Mouse (Mus musculus) adrenal gland, postnatal 14 days (tissue): ENCODE measurements around the gene Rnf157. TPM values are rescaled to one million over a fixed set of nuclear protein-coding genes. Genes with fewer than 3 reads are reported as not detected.
"Not testable (repeated sequence)": the region's sequence is repeated elsewhere in the genome, so short reads cannot be mapped to it uniquely, and the experiment has no call there.

Source experiments
- DNase-seq: peaks from one replicate; pipeline ENCODE4 v3.0.0; 2021; ENCODE audit warnings: mixed read lengths
- total RNA-seq: library from RNA; stranded (reverse); gene quantifications from 2 replicates; pipeline ENCODE4 v1.2.3, GENCODE M21; 2021

Rnf157 gene
- total RNA-seq, 1 experiment from 2014 or later: 8.6 TPM

DNA sequence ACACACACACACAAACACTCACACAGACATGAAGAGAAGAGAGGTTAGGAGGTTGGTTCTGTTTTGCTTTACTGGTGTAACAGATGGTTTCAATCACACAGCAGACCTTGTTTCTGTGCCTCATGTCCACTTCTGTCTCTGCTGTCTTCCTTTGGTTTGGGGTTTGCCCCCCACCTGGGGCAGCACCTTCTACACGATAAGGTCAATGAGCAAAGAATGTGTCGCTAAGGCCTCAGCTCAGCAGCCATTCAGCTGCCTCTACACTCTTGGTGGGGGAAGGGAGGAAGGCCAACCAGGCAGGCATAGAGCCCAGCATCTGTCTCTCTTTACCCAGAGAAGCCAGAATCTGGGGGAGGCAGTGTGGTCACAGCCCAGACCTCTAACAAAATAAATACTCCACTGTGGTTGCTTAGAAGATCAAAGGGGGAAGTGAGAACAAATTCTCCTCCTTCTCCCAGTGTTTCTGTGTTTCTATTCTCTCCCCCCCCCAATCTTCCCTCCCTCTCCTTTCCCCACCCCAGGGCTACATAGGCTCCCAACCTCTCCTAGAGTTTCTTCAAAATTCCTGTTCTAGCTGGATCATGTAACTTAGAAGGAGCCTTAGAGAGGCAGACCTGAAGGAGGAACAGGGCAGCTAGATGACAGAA, 5.5 kb upstream of the Rnf157 start:
- DNase-seq: peak; percentile 40

- DNase-seq: no peak
Observed at GRCm38 (mm10) chr11:116417054-116417453, 4.2 kb upstream of the Rnf157 start.

DNA sequence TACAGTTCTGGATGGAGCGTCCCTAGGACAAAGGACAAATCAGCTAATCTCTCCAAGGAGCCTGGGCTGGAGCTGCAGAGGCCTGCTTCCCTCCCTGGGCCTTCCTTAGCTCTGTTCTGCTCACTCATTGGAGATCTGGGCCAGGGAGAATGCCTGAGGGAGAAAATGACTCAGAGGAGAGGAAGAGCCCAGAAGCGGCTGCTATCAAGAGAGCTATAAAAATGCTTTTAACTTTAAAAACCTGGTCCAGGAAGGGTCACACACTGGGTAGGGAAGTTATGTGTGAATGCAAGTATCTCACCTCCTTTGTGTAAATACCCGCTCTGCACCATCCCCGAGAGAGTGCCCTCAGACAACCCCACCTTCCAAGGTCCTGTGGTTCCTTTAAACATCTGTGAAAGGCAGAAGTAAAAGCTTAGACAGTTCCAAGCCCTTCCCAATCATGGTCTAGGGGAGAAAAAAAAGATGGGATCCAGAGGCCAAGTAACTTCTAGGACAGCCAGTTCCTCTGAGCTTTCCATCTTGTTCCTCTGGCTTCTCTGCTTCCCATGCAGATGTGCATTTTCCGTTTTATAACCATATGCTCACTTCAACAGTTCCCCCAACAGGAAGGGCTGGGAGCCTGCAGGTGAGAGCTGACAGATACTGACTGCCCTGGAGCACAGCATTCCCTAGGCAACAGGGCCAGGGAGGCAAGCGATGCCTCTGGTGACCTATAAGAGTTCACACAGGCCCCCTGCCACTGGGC, 3.5 kb upstream of the Rnf157 start:
- DNase-seq: no peak

DNA sequence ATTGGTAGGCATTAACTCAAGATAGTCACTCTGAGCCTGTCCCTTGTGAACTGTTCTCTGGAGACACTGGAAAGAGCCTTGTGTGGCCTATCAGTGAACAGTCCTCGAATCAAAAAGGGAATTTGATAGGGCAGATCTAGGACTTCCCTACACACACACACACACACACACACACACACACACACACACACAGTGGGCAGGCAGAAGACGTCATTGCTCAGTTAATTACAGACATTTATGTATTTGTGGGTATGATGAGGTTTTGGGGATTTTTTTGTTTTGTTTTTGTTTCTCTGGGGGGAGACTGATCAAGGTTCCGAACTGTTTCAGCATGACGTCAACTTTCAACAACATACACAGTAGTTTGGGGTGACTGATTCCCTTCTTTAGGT, 795 bp upstream of the Rnf157 start:
- no peak for DNase-seq

DNA sequence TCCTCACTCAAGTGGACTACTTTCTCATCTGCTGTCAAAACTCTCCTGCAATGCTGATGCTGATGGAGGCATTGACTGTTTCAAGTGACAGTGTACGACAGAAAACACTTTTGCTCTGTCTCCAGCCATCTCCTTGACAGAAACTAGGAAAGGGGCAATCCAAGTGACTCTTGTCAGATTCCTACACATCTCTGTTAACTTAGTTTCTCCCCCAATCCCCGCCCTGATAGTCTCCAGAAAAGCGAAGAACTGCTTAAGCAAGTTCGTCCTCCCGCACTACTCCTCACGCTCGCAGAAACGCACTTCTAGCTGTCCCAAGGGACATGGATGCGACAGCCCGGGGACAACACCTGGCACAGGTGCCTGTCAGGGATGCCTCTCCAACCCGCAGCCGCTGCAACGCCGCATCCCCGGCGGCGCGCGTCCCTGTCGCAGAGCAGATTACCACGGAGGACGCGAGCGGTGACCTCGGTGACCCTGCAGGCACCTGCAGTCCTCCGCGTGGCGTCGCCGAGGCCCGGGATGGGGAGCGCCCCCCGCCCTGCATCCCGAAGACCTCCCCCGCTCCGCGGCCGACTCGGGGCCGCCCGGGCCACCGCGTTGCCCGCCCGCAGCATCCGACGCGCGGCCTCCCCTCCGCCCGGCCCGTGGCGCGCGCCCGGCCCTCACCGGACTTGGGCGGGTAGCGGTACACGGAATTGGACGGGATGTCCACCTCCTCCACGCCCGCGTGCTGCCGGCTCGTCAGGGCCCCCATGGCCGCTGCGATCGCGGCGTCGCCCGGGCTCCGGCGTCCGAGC, 604 bp downstream of the Rnf157 start:
- peak; percentile 40 for DNase-seq

- no peak for DNase-seq
Observed at GRCm38 (mm10) chr11:116411582-116411981, 1.2 kb downstream of the Rnf157 start.

- DNase-seq: not testable (repeated sequence)
Observed at GRCm38 (mm10) chr11:116410415-116410814, 2.4 kb downstream of the Rnf157 start.

DNA sequence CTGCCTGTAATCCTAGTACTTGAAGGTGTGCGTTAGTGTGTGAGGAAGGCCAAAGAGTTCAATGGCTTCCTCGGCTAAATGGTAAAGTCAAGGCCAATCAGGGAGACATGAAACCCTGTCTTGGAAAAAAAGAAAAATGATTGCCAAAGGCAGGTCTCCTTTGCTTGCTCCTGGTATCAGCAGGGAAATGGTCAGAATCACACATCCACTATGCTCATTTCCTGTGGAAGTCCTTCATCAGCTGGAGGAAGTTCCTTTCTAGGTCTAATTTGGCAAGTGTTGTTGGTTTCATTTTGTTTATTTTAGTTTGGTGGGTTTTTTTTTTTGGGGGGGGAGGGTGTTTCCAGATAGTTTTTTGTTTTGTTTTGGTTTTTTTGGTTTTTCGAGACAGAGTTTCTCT, 3.8 kb downstream of the Rnf157 start:
- DNase-seq: no peak

DNA sequence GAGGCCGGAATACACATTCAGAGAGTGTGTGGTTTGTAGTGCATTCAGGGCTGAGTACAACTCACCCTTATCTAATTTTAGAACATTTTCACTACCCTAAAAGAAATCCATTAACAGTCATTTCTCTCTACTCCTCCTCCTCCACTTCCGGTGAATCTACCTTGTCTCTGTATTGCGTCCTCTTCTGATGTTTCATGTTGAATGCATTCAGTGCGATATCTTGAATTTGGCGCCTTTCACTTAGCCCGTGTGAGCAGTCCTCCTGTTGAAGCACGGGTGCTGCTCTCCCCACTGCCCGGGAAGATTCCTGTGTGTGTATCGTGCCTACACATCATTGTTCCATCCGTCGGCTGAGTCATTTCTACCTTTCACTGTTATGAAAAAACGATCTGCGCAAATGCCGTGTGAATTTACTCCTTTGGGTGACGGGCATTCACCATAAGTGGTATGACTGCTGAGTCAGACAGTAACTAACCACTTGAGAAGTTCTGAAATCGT, 6.6 kb downstream of the Rnf157 start:
- DNase-seq: no peak

GRCm38 (mm10) chr11:116405601-116406000, 7.2 kb downstream of the Rnf157 start:
- no peak for DNase-seq

DNA sequence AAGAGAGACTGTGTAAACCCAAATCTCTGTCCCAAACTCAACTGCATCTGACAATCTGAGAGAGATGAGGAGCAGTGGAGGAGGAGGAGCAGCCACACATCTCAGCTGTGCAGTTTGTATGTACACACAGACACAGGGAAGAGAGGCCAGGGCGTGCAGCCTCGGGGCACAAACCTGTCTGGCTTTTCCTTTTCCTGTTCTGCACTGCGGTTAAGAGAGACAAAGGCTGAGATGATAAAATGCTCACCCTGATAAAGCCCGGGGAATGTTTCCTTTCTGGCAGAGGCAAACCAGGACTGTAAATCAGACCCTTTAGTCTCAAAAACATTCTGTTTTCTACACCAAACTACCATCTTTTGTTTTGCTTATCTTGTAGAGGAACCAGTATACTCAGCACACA, 12.3 kb downstream of the Rnf157 start:
- DNase-seq: no peak

DNA sequence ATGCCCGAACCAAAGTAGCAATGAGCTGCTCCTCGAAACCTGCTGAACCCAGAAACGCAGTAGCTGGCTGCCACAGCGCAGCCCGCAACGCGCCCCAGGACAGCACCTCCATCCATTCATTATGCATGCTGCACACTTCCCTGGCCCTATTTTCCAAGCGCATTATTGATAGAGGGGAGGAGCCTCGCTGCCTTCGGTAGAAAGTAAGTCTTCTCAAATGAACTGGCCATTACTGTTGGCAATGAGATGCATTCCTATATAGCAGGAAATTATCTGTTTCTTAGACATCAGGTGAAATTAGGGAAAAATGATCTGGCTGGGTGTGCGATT, 14.5 kb downstream of the Rnf157 start:
- no peak for DNase-seq

- DNase-seq: no peak
Observed at GRCm38 (mm10) chr11:116397517-116398347, 15.1 kb downstream of the Rnf157 start.

GRCm38 (mm10) chr11:116396934-116397330, 15.9 kb downstream of the Rnf157 start:
- DNase-seq: no peak

GRCm38 (mm10) chr11:116396276-116396933, 16.4 kb downstream of the Rnf157 start:
- no peak for DNase-seq

- DNase-seq: no peak
Observed at GRCm38 (mm10) chr11:116394769-116395168, 18.1 kb downstream of the Rnf157 start.

DNA sequence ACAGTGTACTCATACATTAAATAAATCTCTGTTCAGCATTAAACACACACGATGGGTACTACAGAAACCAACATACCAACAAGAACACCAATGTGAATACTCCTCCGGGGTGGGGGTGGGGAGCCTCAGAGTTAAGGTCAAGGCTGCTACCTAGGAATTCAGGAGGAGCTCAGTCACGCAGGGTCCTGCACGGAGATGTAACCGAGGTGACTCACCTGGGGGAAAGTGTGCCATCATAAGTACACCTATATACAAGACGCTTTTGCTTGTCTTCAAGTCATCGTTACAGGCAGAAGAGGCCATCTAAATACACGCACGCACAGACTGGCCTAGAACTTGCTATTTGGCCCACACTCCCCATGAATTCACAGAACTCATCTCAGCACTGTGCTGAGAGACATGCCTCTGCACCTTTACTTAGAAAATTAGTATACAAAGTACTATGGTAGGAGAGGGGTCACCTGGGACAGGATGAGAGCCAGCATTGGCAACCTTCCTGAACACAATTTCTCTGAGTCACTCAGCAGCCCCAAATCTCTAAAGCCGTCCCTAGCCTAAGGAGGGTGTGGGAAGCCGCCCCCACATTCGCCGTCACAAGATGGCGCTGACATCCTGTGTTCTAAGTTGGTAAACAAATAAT, 23.9 kb downstream of the Rnf157 start:
- DNase-seq: peak; percentile 48

GRCm38 (mm10) chr11:116387086-116388071, 25.5 kb downstream of the Rnf157 start:
- DNase-seq: peak; percentile 64

DNA sequence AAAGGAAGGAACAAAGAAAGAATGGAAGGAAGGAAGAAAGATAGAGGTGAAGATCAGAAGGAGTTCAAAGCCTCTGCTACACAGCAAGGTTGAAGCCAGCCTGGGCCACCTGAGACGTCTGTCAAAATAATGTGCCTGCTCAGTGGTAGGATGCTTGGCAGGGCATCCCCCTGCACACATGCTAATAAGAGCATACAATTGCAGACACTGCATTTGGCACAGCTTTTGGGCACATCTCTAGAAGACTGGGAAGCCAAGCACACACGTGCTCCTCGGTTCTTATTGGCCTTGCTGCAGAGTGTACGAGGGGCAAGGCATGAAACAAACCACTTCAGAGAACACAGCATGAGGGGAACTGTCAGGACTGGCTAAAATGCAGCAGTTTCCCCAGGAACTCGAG, 26.8 kb downstream of the Rnf157 start:
- no peak for DNase-seq

DNA sequence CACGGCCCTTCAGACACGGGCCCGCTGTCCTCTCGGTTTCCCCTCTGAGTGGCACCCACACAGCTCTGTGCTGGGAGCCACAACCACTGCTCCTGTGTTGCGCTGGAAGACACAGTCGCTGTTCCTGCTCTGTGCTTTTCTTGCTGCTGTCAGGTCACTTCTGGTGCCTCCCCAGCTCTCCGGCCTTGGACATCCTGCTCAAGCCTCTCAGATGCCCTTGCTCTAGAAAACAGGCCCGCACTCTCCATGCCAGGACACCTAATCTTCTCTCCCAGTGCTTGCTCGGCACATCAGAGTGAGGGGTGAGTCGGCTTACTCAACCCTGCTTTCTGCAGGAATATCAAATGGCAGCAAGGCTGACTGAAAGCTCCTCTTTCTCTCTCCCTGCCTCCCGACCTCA, 28.7 kb downstream of the Rnf157 start:
- peak; percentile 74 for DNase-seq
